Mouse (Mus musculus): Measurements from ENCODE around the gene Ankrd36. TPM values are rescaled to one million over a fixed set of nuclear protein-coding genes. Genes with fewer than 3 reads are reported as not detected.
A peak's percentile ranks its signal among the peaks of the same experiment; 100 is the strongest.
"Not testable (repeated sequence)": the region's sequence is repeated elsewhere in the genome, so short reads cannot be mapped to it uniquely, and the experiment has no call there.

Gene Ankrd36
- total RNA-seq, 4 experiments from 2014 or later, result not detected

DNA sequence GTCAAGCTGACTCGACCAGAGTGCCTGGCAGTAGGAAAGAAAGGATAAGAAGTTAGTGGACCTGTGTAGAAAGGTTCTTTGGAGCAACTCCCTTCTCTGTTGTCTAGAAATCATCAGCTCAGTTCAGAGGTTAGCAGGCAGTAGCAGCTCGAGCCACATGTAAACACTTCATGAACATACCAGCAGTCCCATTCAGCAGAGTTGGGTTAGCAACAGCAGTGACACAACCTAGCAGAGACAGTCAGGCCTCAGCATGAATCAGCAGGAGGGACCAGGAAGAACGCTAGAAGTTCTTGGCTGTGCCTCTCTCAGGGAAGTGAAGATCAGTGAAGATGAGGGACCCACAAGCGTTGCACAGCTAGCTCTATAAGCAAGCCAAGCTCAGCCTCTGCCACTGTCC is 24.0 kb upstream of the Ankrd36 start:
- DNase-seq (ENCODE audit: low spot score in 2 of 2), result no peak

DNA sequence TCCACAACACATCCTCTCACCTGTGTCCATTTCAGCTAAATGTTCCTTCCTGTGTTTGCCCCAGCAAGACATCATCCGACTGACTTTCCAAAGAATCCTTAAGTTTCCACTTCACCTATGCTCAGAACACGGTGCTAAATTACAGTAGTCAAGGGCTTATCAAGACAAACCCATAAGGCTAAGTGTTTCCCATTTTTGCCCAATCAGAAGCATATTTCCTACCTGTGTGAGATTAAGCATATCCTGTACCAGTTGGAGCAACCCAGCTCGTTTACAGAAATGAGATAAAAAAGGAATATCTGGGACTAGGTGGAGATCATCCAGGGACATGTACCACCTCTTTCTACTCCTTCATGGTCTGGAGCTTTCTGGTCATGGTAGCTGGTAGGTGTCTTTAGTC is 22.8 kb upstream of the Ankrd36 start:
- no peak for DNase-seq (ENCODE audit: low spot score in 2 of 2)

DNA sequence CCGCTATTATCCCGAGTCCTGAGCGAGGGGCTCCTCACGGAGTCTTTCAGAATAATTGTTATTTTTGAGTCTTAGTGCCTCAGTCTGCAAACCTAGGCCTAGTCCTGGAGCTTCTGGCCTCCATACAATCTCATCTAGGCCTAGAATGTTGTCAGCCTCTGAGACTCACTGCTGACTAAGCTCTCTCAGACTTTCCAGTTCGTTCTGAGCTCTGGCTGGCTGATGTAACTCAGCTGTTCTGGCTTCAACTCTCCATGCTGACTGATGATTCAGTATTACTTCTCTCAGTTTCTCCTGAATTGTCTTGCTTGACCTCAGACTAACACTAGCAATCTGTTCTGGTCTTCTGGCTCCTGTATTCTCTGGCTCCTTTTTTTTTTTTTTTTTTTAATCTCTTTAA is 18.1 kb upstream of the Ankrd36 start:
- no peak for DNase-seq (ENCODE audit: low spot score in 2 of 2)

DNA sequence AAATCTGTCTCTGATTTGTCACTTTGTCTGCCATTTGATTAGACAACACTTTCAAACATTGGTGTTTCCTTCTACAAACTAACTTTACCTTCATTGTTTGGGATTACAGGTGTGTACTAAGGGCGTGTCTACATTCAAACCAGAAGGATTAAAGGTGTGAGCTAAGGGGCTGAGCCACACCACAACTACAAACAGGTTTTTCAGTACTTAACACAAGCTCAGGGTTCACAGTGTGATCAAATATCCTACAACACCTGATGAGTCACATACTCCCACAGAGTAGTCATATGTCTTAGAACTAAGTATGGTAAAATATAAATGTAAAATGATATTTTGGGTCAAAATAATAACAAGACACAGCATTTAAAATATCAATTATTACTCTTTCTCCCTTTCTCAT is 17.6 kb upstream of the Ankrd36 start:
- no peak for DNase-seq (ENCODE audit: low spot score in 2 of 2)

DNA sequence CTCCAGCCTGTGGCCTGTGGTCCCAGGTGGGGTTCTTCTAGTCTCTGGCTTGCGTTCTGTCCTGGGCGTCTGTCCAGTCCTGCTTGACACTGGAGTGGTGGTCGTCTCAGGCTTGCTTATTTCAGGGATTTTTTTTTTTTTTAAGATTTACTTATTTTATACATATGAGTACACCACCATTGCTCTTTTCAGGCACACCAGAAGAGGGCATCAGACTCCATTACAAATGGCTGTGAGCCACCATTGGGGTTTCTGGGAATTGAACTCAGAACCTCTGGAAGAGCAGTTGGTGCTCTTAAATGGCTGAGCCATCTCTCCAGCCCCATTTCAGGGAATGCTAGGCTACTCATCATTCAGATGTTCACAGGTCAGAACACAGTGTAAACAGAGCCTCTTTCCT is 9.2 kb upstream of the Ankrd36 start:
- no peak for DNase-seq (ENCODE audit: low spot score in 2 of 2)

DNA sequence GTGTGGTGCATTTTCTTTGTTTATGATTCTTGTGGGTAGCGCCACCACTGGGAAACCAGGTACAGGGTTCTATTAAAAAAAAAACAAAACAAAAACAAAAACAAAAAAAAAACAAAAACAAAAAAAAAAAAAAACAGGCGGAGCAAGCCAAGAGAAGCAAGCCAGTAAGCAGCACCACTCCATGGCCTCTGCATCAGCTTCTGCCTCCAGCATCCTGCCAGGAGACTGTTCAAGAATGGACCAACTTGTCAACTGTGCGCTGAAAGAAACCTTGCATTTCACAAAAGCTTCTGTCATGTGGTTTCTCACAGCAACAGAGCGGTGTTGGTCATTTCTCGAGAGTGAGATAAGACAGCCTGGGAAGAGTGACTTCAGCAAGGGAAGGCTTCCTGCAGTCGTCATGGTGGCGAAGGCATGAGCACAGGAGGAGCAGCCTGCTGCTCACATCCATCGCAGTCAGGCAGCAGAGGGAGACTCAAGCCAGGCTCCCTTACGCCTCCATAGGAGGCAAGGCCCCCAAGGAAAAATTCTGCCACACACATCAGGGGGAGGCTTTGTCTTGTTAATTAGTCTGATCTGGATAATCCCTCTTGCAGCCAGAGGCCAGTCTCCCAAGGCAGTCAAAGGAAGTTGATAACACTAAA is 6.7 kb upstream of the Ankrd36 start:
- no peak for DNase-seq (ENCODE audit: low spot score in 2 of 2)

DNA sequence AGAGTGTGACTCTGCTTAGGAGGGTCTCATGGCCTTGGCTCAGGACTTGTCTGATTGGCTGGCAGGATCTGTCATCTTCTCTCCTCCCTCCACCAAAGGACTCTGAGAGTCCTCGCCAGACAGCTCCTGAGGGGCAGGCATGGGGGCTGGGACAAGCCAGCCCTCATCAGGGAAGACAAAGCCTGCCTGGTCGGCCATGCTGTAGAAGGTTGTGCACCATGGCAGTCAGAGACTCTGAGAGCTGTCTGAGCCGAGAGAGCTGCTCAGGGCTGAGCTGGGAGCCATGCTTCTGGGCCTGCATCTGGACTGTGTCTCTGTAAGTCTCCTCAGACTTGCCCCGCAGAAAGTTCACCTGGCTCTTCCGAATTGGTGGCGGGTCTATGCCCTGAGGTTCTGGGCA is 5.6 kb upstream of the Ankrd36 start:
- no peak for DNase-seq (ENCODE audit: low spot score in 2 of 2)

DNA sequence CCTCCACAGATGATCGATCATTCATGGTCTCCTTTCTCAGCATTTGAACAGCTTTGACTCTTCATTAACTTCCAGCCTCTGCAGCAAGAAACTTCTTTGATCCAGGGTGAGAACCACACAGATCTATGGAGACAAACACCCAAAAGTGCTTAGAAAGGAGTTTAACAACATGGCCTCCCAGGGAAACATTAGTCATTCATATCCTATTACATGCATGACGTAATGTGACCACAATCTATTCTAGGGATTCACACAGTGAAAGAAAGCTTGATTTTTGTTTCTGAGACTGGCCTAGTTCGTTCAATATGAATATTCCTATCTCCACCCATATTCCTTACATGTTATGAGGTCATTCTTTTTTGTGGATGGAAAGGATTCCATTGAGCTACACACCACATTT is 3.9 kb upstream of the Ankrd36 start:
- DNase-seq (ENCODE audit: low spot score in 2 of 2), result no peak

DNA sequence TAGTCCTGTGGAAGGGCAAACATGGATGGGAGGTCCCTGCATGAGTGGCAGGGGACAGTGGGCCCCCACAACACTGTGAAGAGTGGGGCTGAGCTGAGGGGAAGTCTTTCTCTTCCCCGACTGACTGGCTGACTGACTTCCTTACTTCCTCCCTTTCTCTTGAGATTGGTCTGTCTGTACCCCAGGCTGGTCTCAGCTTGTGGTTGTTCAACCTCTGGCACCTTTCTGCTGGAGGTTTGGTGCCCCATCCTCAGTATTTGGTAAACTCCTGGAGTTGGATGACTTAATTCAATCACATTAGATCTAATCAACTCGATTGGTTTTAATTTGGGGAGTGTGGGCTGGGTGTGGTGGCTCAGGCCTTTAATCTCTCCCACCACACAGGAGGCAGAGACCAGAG is 3.0 kb upstream of the Ankrd36 start:
- no peak for DNase-seq (ENCODE audit: low spot score in 2 of 2)

DNA sequence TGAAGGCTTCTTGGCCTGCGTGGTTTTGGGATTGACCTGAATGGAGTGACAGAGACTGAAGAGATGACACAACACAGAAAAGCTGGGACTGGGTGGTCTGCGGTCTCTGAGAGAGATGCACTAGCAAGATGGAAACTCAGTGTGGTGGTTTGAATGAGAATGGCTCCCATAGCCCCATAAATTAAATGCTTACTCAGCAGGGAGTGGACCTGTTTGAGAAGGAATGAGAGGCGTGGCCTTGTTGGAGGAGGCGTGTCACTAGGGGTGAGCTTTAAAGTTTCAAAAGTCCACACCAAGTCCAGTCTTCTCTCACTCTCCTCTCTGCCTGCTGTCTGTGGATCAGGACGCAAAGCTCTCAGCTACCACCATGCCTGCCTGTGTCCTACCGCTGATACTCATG is 1.8 kb upstream of the Ankrd36 start:
- no peak for DNase-seq (ENCODE audit: low spot score in 2 of 2)

DNA sequence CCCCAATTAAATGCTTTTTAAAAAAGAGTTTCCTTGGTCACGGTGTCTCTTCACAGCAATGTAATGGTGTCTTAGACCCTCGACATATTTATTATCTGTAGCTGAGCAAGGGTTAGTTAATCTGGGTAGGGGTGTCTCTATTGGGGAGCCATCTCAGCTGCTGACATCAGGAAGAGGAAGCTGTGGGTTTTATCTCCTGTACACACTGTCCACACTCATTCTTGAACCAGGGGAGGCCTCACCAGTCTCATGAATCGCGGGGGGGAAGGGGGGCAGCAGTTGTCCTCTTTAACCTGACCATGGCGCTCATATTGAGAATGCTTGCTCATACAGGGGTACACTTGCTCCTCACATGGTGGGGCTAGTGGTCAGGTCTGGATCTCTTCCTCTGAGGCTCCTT is 1.4 kb upstream of the Ankrd36 start:
- no peak for DNase-seq (ENCODE audit: low spot score in 2 of 2)

DNA sequence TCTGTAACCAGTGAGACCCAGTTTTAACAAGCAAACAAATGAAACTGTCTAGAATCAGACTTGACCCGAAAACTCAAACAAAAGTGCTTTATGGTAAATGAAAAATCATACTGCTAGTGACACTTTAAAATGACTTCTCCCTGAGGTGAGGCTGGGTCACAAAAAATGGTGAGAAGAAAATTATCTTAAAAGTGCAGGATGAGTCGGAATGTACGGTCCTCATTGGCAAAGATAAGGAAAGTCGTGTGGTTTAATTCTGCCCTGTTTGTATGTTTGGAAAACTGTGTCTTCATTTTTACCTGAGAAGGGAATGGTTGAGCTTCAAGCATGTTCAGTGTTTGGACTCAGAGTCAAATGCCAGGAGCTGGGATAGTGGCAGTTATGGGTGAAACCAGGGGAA is 2.4 kb downstream of the Ankrd36 start:
- DNase-seq (ENCODE audit: low spot score in 2 of 2), result no peak

DNA sequence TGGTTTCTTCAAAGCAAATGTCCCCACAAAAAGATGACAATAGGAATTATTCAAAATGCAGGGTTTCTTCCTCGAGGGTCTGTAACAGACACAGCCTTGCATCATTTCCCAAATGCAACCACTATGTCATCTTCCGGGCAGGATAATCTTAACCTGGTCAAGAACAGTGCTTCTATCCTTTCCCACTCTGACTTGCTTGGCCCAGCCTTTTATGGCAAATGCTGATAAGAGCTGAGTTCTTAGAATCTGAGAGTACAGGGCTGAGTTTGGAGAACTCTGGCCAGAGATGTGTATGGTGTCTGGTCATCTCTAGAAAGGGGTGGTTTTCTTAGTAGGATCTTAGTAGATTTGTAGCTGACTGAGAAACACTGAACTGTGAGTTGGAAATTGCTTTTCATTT is 4.3 kb downstream of the Ankrd36 start:
- DNase-seq (ENCODE audit: low spot score in 2 of 2), result no peak

DNA sequence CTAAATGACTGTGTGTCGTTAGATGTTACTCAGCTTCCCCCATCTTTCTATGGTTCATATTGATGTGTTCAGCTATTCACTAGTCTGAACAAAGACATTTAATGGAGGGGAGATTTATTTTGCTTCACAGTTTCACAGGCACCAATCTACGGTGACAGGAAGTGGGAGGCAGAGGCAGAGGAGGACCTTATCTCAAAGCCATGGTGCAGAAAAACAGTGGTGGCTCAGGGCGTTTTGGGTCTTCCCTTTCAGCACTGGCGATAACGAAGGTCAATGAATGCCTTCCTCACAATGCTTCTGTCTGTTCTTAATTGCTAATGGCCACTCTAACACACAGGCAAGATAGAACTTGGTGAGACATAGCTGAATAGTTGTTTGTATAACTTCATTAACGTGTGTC is 5.6 kb downstream of the Ankrd36 start:
- no peak for DNase-seq (ENCODE audit: low spot score in 2 of 2)

DNA sequence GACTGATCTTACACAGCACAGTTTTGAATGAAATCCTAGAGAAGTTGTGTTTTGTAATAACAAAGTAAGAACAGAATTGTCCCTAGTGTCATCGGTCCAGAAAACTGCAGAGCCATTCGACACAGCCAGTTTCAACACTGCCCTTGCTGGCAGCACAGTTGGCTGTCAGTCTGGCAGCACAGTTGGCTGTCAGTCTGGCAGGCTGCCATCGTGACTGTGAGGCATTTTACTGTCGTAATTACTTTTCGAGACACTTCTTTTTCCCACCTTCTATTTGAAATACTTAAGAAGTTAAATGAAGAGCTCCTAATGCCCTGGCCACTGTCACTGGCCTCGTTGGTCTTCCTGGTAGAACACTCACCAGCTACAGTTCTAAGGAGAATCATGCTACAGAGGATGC is 22.9 kb downstream of the Ankrd36 start:
- DNase-seq (ENCODE audit: low spot score in 2 of 2), result peak; percentile 39 to 67

DNA sequence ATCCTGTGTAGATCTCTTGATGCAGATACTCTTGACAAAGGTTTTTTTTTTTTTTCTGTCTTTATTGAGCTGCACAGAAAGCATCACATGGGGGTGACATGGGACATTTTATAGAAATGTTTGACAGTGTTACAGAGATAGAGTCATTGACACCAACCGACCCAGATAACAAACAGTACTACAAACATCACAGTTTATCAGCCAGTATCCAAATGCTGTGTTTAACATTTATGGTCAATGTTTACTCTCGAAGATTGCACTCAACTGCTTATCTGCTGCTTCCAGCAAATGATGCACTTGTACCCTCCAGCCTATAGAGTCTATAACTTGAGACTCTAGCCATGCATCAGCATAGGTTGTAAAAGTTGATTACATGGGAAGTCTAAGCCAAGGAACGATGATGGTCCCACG is 25.9 kb downstream of the Ankrd36 start:
- no peak for DNase-seq (ENCODE audit: low spot score in 2 of 2)

DNA sequence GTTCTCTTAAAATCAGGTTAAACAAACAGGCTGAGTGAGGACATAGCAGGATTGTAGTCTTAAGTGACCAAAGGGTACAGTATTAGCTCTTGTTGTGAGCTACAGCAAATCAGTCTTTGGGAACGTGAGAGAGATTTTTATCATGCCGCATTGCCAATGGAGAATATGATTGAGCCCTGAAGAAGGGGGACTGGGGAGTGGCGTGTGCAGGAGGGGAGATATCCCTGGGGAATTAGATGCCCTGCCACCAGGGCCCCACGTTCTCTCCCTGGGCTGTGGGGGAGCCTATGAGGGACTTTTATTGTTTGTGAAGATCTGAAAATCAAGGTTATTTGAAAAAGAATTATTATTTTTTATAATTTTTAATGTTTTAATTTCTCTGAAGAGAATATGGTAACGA is 26.3 kb downstream of the Ankrd36 start:
- DNase-seq (ENCODE audit: low spot score in 2 of 2), result no peak

DNA sequence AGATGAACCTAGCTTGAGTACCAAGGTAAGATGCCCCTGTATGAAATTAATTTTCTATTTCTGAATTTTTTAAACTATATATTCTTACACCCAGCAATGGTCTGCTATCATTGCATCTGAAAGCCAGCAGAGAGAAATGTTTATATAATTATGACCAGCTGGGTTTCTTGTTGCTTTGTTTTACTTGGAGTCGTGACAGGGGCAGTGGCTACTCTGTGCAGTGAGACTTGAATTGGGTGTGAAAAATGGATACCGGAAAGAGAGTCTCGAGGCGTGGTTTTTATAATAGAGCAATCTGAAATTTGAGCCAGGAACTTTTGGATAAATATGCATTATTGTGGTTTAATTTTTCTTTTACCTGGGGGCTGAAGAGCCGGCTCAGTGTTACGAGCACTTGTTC is 27.3 kb downstream of the Ankrd36 start:
- DNase-seq (ENCODE audit: low spot score in 2 of 2), result no peak

DNA sequence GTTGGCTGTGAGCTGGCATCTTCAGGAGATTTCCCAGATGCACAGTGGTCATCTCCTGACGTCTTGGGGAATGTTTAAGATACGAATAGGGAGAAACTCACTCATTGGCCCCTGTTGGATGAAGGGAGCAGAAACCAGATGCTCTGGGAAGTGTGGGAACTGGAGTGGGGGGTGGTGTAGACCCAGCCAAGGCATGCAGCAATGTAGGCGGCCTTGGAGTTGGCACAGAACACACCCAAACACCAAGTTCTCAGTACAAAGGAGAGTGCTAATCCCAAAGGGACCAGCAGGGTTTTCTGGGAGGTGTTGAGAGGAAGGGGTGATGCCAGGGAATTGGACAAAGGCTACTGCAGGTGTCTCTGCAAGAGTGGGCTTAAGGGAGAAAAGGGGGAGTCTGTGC is 35.9 kb downstream of the Ankrd36 start:
- peak; percentile 8 to 13 for DNase-seq (ENCODE audit: low spot score in 2 of 2)

DNA sequence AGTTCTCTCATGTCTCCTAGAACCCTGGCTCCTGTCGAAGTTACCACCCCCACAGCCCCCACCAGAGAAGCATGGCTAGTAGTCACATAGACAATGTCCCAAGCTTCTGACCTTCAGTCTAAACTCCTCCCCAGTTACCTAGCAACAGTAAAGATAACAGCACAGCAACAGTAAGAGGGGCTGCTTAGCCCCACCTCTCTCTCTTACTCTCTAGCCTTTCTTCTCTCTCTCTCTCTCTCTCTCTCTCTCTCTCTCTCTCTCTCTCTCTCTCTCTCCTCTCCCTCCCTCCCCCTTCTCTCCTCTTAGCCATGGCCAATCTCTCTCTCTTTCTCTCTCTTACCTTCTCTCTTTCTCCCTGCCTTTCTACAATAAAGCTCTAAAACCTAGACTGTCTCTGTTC is 42.4 kb downstream of the Ankrd36 start:
- DNase-seq (ENCODE audit: low spot score in 2 of 2), result not testable (repeated sequence)

DNA sequence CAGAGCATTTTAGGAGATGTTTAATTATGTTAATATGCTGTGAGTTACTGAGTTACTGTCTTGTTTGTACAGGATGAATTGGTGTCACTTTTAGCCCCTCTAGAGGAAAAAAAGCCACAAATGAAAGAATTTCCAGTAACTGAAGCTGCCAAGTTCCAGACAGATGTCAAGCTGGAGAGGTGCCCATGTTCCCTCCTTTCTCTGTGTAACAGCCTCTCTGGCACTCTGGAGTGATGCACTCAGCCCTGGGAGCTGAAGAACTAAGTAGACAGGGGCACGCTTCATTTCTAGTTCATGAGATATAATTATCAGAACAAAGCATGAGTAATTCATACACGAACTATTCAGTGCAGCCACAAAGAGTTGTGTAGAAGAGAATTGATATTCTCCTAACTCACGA is 45.0 kb downstream of the Ankrd36 start:
- DNase-seq (ENCODE audit: low spot score in 2 of 2), result peak; percentile 7 to 19

DNA sequence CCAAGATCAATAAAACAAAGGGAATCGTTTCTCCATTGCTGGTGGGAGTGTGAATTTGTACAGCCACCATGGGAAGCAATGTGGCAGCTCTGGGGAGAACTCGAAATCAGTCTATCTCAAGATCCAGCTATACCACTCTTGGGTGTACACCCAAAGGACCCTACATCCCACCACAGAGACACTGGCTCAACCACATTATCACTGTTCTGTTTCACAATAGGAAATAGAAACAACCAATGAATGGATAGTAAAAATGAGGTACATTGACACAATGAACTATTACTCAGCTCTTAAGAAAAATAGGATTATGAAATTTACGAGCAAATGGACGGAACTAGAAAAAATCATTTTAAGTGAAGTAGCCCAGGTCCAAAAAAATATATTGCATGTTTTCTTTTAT is 55.6 kb downstream of the Ankrd36 start:
- DNase-seq (ENCODE audit: low spot score in 2 of 2), result no peak

DNA sequence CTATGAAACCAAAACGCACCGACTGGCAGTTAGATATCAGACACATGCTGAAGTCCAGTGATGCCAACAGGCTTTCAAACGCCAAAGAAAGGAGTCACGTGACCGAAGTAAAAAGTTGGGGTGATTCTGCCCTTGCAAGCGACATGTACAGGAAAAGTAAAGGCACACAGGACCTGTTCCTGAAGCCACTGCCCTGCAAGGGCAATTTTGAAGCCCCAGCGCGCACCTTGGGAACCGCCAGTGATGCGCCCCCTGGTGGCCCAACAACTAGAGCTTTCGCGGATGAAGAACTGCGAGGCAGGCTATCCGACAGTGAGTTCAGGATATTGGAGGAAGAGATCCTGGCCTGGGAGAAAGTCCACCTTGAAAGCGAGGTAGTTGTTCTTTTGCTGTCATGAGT is 59.5 kb downstream of the Ankrd36 start:
- DNase-seq (ENCODE audit: low spot score in 2 of 2), result peak in 1 of 2 experiments; percentile 31

DNA sequence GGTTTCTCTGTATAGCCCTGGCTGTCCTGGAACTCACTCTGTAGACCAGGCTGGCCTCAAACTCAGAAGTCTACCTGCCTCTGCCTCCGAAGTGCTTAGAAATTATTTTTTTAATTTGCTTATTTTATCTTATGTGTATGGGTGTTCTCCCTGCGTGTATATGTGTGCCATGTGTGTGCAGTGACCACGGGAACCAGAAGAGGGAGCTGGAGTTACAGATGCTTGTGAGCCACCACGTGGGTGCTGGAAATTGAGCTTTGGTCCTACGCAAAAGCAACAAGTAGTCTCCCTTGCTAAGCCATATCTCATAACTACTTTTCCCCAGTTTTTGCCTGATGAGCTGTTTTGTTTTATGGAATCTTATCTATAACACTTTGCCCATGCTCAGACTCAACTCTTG is 73.6 kb downstream of the Ankrd36 start:
- DNase-seq (ENCODE audit: low spot score in 2 of 2), result no peak

Measured in layer of hippocampus, adult 8-10 months (tissue).